In genomic region chr19:6531832-6532471, GRCm38 (mm10) we compare ENCODE assay signal across 8 mouse cellular contexts. TPM values are rescaled to one million over a fixed set of nuclear protein-coding genes. Genes with fewer than 3 reads are reported as not detected.
DNase-seq lines count a peak whose midpoint lies in the region; ATAC-seq and TF ChIP-seq lines count a peak whose summit lies in the region.

No protein-coding gene starts in this region.

- DNase-seq in layer of hippocampus, adult 2 months (ENCODE audit: low spot score in 2 of 2), result no peak
- no peak for DNase-seq in layer of hippocampus, adult 8-10 months (ENCODE audit: low spot score in 2 of 2)
- DNase-seq in embryo, embryonic 9.5 days (ENCODE audit: extremely low spot score), result peak; percentile 60
- DNase-seq in heart, postnatal 4 days, result peak; percentile 29
- DNase-seq in limb, embryonic 14.5 days (ENCODE audit: low spot score), result no peak
- no peak for DNase-seq in spleen, adult 12 weeks (ENCODE audit: low spot score)
- DNase-seq in frontal cortex, postnatal 10 days (ENCODE audit: low spot score in 2 of 2), result no peak

- no peak for TF ChIP-seq POLR2A in limb, embryonic 14.5 days (IDR thresholded peaks at IDR 0.05; ENCODE audit: borderline replicate concordance, extremely low read depth, insufficient read depth, insufficient read length)

- H3K27ac ChIP-seq in layer of hippocampus, adult 2 months, result peak overlapping the region; percentile 80
- no peak overlapping the region for H3K27ac ChIP-seq in limb, embryonic 14.5 days (replicated peaks; ENCODE audit: low read depth, low read length)
- peak overlapping the region; percentile 75 for H3K27ac ChIP-seq in neural tube, embryonic 12.5 days

- peak overlapping the region; percentile 46 for H3K4me3 ChIP-seq in layer of hippocampus, adult 2 months
- peak overlapping the region; percentile 41 for H3K4me3 ChIP-seq in limb, embryonic 14.5 days (replicated peaks; ENCODE audit: low read length)
- peak overlapping the region; percentile 49 for H3K4me3 ChIP-seq in neural tube, embryonic 12.5 days

- H3K9me3 ChIP-seq in limb, embryonic 14.5 days (ENCODE audit: control insufficient read depth, low read length), result no peaks in the 10 kb centered on the region
- no peaks in the 10 kb centered on the region for H3K9me3 ChIP-seq in neural tube, embryonic 12.5 days

- WGBS in limb, embryonic 14.5 days, result 1% methylated on average over 34 of the region's 36 CpGs
- WGBS in neural tube, embryonic 12.5 days, result under 1% methylated on average over 36 of the region's 36 CpGs

- peak overlapping the region; percentile 44 for H3K9ac ChIP-seq in limb, embryonic 14.5 days (ENCODE audit: low read depth, low read length, severe bottlenecking)
- H3K9ac ChIP-seq in neural tube, embryonic 12.5 days, result peak overlapping the region; percentile 86

- no peaks in the 10 kb centered on the region for H3K36me3 ChIP-seq in limb, embryonic 14.5 days (ENCODE audit: control insufficient read depth, insufficient read depth, low read length)
- peaks cover 5% of the 10 kb centered on the region; the same call in 1 of the 2 replicates for H3K36me3 ChIP-seq in neural tube, embryonic 12.5 days

- ATAC-seq in limb, embryonic 14.5 days (ENCODE audit: low FRiP score, low read depth), result no peak
- peak; percentile 54 for ATAC-seq in neural tube, embryonic 12.5 days (ENCODE audit: low FRiP score, low read depth)

- H3K4me1 ChIP-seq in limb, embryonic 14.5 days (ENCODE audit: control insufficient read depth, insufficient read depth, low read length), result peaks cover 13% of the 10 kb centered on the region
- peaks cover 55% of the 10 kb centered on the region for H3K4me1 ChIP-seq in neural tube, embryonic 12.5 days

- peaks cover 48% of the 10 kb centered on the region for H3K27me3 ChIP-seq in limb, embryonic 14.5 days (ENCODE audit: control insufficient read depth, insufficient read depth, low read length)
- peaks cover 7% of the 10 kb centered on the region for H3K27me3 ChIP-seq in neural tube, embryonic 12.5 days (replicated peaks)

- peak overlapping the region; percentile 80 for H3K4me2 ChIP-seq in limb, embryonic 14.5 days (replicated peaks; ENCODE audit: low read depth, low read length, severe bottlenecking)
- peak overlapping the region; percentile 83 for H3K4me2 ChIP-seq in neural tube, embryonic 12.5 days (replicated peaks)

- no peak for TF ChIP-seq CTCF in layer of hippocampus, adult 2 months (conservative IDR thresholded peaks at IDR 0.05)

RNA-seq across cellular contexts. Expression of gene Slc22a12, which starts 10.9 kb away (rescaled TPM):
- total RNA-seq in layer of hippocampus, adult 2 months (2021), result under 1 TPM; 0.20 to 0.37 TPM
- 1 to 10 TPM in 2 of 4 experiments, under 1 TPM in 2; 0.50 to 1.3 (median 0.96) TPM for total RNA-seq in layer of hippocampus, adult 8-10 months (2022)
- not detected for total RNA-seq in heart, postnatal 4 days (2021)
- not detected in 2 replicates for polyA plus RNA-seq in limb, embryonic 14.5 days (2012; rRNA removed)
- not detected in 2 replicates for polyA plus RNA-seq in limb, embryonic 14.5 days (2014; fragmentation: Nextera tagmentation; extraction: Ambion mirVana)
- not detected in 2 replicates for polyA plus RNA-seq in neural tube, embryonic 12.5 days (2016; fragmentation: Nextera tagmentation; extraction: Ambion mirVana)

Comparison
In these comparisons a context has a peak if more than half of its experiments do, and no peak if none do; other contexts are left out.
1. DNase-seq: peak in embryo, embryonic 9.5 days (single experiment) and heart, postnatal 4 days (single experiment); none in layer of hippocampus, adult 2 months (0 of 2), layer of hippocampus, adult 8-10 months (0 of 2), limb, embryonic 14.5 days (single experiment), spleen, adult 12 weeks (single experiment) and frontal cortex, postnatal 10 days (0 of 2).
2. Peak in every context shown above with its lines, with median percentiles within 50 percentile points of each other: H3K4me3 ChIP-seq.